Mouse (Mus musculus) left cerebral cortex, adult 18-20 months (tissue): ENCODE data around the gene Hbb-bh2. TPM values are rescaled to one million over a fixed set of nuclear protein-coding genes. Genes with fewer than 3 reads are reported as not detected.
"Not testable (repeated sequence)": the region's sequence is repeated elsewhere in the genome, so short reads cannot be mapped to it uniquely, and the experiment has no call there.

Source experiments
- DNase-seq, 2 experiments: peaks; one replicate each; pipeline ENCODE4 v3.0.0; 2021 to 2022; ENCODE audit warnings: low spot score in 2 of 2, mixed read lengths in 1 of 2
- long read RNA-seq, 2 experiments: library from polyadenylated mRNA; stranded (forward); transcript quantifications; one replicate each; pipeline ENCODE4 v2.0.0; 2021
- total RNA-seq, 2 experiments: library from RNA; stranded (reverse); gene quantifications; 2 replicates each; pipeline ENCODE4 v1.2.3; 2021

Hbb-bh2 gene
- total RNA-seq, result not detected
- long read RNA-seq, experiment 1, result 0 reads
- long read RNA-seq, experiment 2, result 0 reads

- DNase-seq, result no peak
These were observed at the start of gene Hbb-bh2 for GRCm38 (mm10) chr7:103840268-103840667. TSS of gene Hbb-bh2 (minus strand) at chr7:103840520.

DNA sequence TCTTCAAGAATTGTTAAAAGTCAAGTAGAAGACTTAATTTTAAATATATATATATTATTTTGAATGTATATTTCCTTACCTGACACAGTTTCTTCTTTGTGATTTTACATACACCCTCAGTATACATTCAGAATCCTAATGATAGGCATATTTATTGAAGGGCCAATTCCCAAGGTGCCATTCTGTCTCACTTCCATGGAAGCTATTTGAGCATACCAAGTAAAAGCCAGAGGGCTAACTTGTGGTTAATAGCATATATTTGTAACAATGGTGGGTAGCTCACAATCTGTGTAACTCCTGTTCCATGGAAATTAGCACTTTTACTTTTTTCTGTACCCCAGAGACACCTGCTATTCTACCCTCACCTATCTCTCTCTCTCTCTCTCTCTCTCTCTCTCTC lies 45.8 kb upstream of the Hbb-bh2 start, which contains the start of gene Olfr66:
TSS of gene Olfr66 (minus strand) at position 101 of the 400 bp plus-strand sequence.
- DNase-seq, result no peak

GRCm38 (mm10) chr7:103877093-103877492 lies 36.8 kb upstream of the Hbb-bh2 start:
- no peak for DNase-seq

GRCm38 (mm10) chr7:103874451-103874850 lies 34.1 kb upstream of the Hbb-bh2 start:
- no peak for DNase-seq

- peak in 1 of 2 experiments; percentile 17 for DNase-seq
These were observed 32.7 kb upstream of the Hbb-bh2 start for GRCm38 (mm10) chr7:103873064-103873463.

- no peak for DNase-seq
These were observed 30.3 kb upstream of the Hbb-bh2 start for GRCm38 (mm10) chr7:103870667-103871066.

DNA sequence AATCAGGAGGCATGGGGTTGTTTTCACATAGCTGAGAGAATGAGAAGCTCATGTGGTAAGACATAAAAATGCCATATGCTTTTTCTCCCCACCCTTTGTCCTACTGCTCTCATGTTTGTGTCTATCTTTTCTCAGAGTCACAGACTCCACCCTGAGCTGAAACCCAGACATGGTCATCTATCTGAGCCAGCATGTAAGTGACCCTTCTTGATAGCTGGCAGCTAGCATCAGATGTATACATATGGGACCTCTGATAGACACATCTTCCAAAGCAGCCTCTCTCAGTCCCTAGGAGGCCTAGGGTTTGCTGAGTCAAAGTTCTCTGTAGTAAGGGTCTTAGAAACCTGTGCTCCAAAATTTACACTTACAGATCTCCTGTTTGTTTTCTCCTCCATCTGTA lies 25.4 kb upstream of the Hbb-bh2 start:
- no peak for DNase-seq

- DNase-seq, result no peak
These were observed 21.2 kb upstream of the Hbb-bh2 start for GRCm38 (mm10) chr7:103861531-103861930.

- no peak for DNase-seq
These were observed 20.5 kb upstream of the Hbb-bh2 start for GRCm38 (mm10) chr7:103860855-103861254.

GRCm38 (mm10) chr7:103859076-103859475 lies 18.8 kb upstream of the Hbb-bh2 start:
- DNase-seq, result no peak

- DNase-seq, result no peak
These were observed 14.3 kb upstream of the Hbb-bh2 start for GRCm38 (mm10) chr7:103854669-103855068.

GRCm38 (mm10) chr7:103853090-103853489 lies 12.8 kb upstream of the Hbb-bh2 start, which contains the start of gene Hbb-y:
TSS of gene Hbb-y (minus strand) at chr7:103853216.
- DNase-seq, result no peak

GRCm38 (mm10) chr7:103844525-103845325 lies 4.4 kb upstream of the Hbb-bh2 start:
- no peak for DNase-seq

GRCm38 (mm10) chr7:103843034-103843433 lies 2.7 kb upstream of the Hbb-bh2 start, which contains the start of gene Hbb-bh1:
TSS of gene Hbb-bh1 (minus strand) at chr7:103843164.
- no peak for DNase-seq

DNA sequence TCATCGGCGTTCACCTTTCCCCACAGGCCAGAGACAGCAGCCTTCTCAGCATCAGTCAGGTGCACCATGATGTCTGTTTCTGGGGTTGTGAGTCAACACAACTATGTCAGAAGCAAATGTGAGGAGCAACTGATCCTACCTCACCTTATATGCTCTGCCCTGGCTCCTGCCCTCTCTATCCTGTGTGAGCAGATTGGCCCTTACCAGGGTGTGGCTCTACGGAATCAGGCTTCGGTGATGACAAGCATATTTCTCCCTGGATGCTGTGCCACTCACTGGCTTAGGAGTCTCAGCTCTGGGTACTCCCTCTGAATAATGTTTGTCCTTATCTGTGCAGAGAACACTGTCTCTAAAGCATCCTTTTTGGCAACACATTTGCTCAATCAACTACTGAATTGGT lies 12.5 kb downstream of the Hbb-bh2 start, which contains the start of gene Hbb-bs:
TSS of gene Hbb-bs (minus strand) at position 289 of the 400 bp plus-strand sequence.
- no peak for DNase-seq

- DNase-seq, result not testable (repeated sequence)
These were observed 13.2 kb downstream of the Hbb-bh2 start for GRCm38 (mm10) chr7:103827139-103827538.

DNA sequence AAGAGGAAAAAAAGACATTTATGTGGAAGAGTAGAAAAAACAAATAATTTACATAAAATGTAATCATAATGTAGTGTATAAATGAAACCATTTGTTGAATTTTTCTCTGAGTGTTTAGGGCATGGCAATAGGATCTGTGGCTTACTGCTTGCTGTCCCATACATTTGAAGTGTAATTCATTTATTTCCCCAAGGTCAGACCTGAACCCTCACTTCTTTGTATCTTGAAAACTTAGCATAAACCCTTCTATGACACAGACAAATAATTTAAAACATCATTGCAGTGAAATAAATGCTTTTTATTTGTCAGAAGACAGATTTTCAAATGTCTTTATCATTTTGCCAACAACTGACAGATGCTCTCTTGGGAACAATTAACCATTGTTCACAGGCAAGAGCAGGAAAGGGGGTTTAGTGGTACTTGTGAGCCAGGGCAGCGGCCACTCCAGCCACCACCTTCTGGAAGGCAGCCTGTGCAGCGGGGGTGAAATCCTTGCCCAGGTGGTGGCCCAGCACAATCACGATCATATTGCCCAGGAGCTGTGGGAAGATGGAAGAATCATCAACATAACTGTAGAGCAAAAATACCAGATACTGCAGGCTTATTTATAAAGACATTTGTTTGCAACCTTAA lies 13.9 kb downstream of the Hbb-bh2 start:
- DNase-seq, result no peak

DNA sequence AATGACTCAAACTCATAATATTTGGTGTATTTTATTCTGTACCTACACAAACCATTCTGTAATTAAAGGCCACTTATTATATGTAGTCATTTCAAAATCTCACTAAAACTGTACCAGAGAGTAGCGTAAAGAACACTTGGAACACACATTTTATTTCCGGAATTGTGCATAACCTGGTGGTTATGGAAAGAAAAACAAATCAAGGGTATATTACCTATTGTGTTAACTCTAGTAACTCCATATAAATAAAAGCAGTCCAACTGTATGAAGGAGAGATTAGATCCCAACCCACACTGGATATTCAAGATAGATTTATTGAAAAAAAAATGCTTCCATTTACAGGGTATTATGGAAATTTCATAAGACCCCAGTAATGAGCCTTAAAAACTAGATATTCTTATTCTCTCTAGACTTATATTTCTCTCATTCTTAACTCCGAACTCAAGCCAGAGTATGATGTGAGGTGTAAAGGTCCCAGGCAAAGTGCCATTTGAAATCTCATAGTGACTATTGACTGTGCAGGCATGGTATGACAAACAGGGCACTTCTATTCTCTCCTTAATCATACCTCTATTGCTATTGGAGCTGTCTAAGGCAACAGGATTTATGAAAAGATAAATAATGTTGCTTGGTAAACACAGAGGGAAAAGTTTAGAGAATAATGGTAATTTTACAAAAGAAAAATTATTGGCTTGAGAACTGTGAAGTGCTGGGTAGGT lies 14.6 kb downstream of the Hbb-bh2 start:
- DNase-seq, result no peak

DNA sequence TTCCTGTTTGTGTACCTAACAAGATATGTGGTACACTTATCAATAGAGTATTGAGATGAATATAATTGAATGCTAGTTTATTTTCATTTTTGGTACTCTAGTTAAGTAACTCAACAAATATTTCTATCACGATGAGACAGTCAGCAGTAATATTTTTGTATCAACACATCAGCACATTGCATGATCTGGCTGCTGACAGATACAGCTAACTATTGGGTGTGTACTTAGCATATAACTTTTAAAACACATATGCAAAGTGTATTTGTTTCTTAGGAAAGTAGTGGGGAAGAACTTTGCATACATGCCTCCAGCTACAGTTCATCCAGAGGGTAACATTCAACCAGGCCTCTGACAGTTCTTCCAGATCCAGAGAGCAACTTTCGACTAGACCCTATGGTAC lies 15.7 kb downstream of the Hbb-bh2 start:
- DNase-seq, result no peak

GRCm38 (mm10) chr7:103815085-103815484 lies 25.2 kb downstream of the Hbb-bh2 start:
- not testable (repeated sequence) for DNase-seq

DNA sequence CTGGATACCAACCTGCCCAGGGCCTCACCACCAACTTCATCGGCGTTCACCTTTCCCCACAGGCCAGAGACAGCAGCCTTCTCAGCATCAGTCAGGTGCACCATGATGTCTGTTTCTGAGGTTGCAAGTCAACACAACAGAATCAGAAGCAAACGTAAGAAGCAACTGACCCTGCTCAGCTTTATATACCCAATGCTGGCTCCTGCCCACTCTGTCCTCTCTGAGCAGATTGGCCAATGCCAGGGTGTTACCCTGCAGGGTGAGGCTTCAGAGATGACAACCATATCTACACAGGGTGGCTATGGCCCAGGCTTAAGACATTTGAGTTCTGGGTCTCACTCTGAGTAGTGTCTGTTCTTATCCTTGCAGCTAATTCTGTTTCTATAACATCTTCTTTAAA lies 26.6 kb downstream of the Hbb-bh2 start, which contains the start of gene Hbb-bt:
TSS of gene Hbb-bt (minus strand) at position 231 of the 400 bp plus-strand sequence.
- no peak for DNase-seq
